Mouse (Mus musculus) liver, embryonic 14.5 days (tissue): ENCODE measurements at regions not wholly inside any gene's neighbourhood (a gene's known extent, or its start where the extent isn't known, plus 50 kb on each side); places are given as distances from the start of the nearest gene placed in this dataset.

Experiments used
- CTCF ChIP-seq: IDR thresholded peaks from 2 replicates; pipeline ENCODE4 v1.5.1; 2016; ENCODE audit warnings: antibody characterized with exemption, low read depth, control low read depth
- EP300 ChIP-seq: IDR thresholded peaks from 2 replicates; pipeline ENCODE4 v1.6.1; 2016; ENCODE audit warnings: antibody characterized with exemption, low read depth

GRCm38 (mm10) chr4:105476332-105476731, 313.3 kb upstream of the Gm12728 start:
- TF ChIP-seq CTCF (no peak), EP300 (no peak)
